Mouse (Mus musculus): Measurements from ENCODE around the gene Gja8. TPM values are rescaled to one million over a fixed set of nuclear protein-coding genes. Genes with fewer than 3 reads are reported as not detected.
A peak's percentile ranks its signal among the peaks of the same experiment; 100 is the strongest.

The Gja8 gene
- polyA plus RNA-seq, 1 experiment from 2014 or later: 0.02 TPM

- Histone ChIP-seq H3K4me3 (no peak overlapping the region), H3K9me3 (no peaks in the 10 kb centered on the region), H3K4me1 (no peaks in the 10 kb centered on the region), H3K36me3 (replicated peaks) (no peaks in the 10 kb centered on the region), H3K27ac (replicated peaks) (no peak overlapping the region), H3K27me3 (replicated peaks; ENCODE audit: low read depth, poor library complexity, severe bottlenecking) (no peaks in the 10 kb centered on the region)
- DNase-seq (ENCODE audit: low spot score): no peak
- 72% methylated on average over 7 of the region's 7 CpGs for WGBS
Measured at GRCm38 (mm10) chr3:96920991-96921390, 4.8 kb downstream of the Gja8 start.

- H3K9me3 ChIP-seq: no peaks in the 10 kb centered on the region
- 53% methylated on average over 9 of the region's 9 CpGs for WGBS
- H3K4me1 ChIP-seq: peaks cover 7% of the 10 kb centered on the region
- no peak for DNase-seq (ENCODE audit: low spot score)
- H3K27me3 ChIP-seq (replicated peaks; ENCODE audit: low read depth, poor library complexity, severe bottlenecking): 0 out of 2 replicates have a peak, but pooled peaks cover 10% of the 10 kb centered on the region
- peak overlapping the region; percentile 86 for H3K27ac ChIP-seq (replicated peaks)
- H3K36me3 ChIP-seq (replicated peaks): no peaks in the 10 kb centered on the region
- peak overlapping the region; percentile 98 for H3K4me3 ChIP-seq
Measured at GRCm38 (mm10) chr3:96905592-96905991, 20.2 kb downstream of the Gja8 start.

GRCm38 (mm10) chr3:96904851-96905541, 20.8 kb downstream of the Gja8 start, which contains the start of gene Gpr89:
Gene Gpr89 (minus strand): TSS chr3:96905346.
- DNase-seq (ENCODE audit: low spot score): peak; percentile 96
- Histone ChIP-seq H3K4me1 (peaks cover 7% of the 10 kb centered on the region), H3K9me3 (no peaks in the 10 kb centered on the region), H3K36me3 (replicated peaks) (no peaks in the 10 kb centered on the region), H3K27me3 (replicated peaks; ENCODE audit: low read depth, poor library complexity, severe bottlenecking) (0 out of 2 replicates have a peak, but pooled peaks cover 10% of the 10 kb centered on the region), H3K27ac (replicated peaks) (peak within 1 kb of the TSS; percentile 86), H3K4me3 (peak within 1 kb of the TSS; percentile 98)
- WGBS: under 1% methylated on average over 40 of the region's 40 CpGs

- DNase-seq (ENCODE audit: low spot score): no peak
- Histone ChIP-seq H3K4me3 (peak within 1 kb of the TSS; percentile 98), H3K9me3 (no peaks in the 10 kb centered on the region), H3K27ac (replicated peaks) (peak within 1 kb of the TSS; percentile 86), H3K27me3 (replicated peaks; ENCODE audit: low read depth, poor library complexity, severe bottlenecking) (0 out of 2 replicates have a peak, but pooled peaks cover 10% of the 10 kb centered on the region), H3K36me3 (replicated peaks) (no peaks in the 10 kb centered on the region), H3K4me1 (peaks cover 7% of the 10 kb centered on the region)
- WGBS: 15% methylated on average over 14 of the region's 14 CpGs
Measured at GRCm38 (mm10) chr3:96904393-96904792, 21.4 kb downstream of the Gja8 start, which contains the start of gene Gja5. Gene Gja5 (plus strand): TSS chr3:96904693.

GRCm38 (mm10) chr3:96902336-96902999, 23.4 kb downstream of the Gja8 start:
- no peak overlapping the region for H3K27ac ChIP-seq (replicated peaks)
- WGBS: 93% methylated on average over 4 of the region's 4 CpGs

GRCm38 (mm10) chr3:96883690-96884089, 42.1 kb downstream of the Gja8 start:
- 94% methylated on average over 7 of the region's 7 CpGs for WGBS
- Histone ChIP-seq H3K9me3 (no peaks in the 10 kb centered on the region), H3K27ac (replicated peaks) (no peak overlapping the region), H3K4me1 (peaks cover 6% of the 10 kb centered on the region; the same call in 1 of the 2 replicates), H3K4me3 (no peak overlapping the region), H3K36me3 (replicated peaks) (peaks cover 83% of the 10 kb centered on the region), H3K27me3 (replicated peaks; ENCODE audit: low read depth, poor library complexity, severe bottlenecking) (no peaks in the 10 kb centered on the region)
- DNase-seq (ENCODE audit: low spot score): no peak

More at GRCm38 (mm10) chr3:96902336-96902999, 23.4 kb downstream of the Gja8 start:
- 0 out of 2 replicates have a peak, but pooled peaks cover 10% of the 10 kb centered on the region for H3K27me3 ChIP-seq (replicated peaks; ENCODE audit: low read depth, poor library complexity, severe bottlenecking)
- DNase-seq (ENCODE audit: low spot score): no peak
- H3K36me3 ChIP-seq (replicated peaks): peaks cover 7% of the 10 kb centered on the region
- H3K4me3 ChIP-seq: no peak overlapping the region
- H3K4me1 ChIP-seq: peaks cover 7% of the 10 kb centered on the region
- no peaks in the 10 kb centered on the region for H3K9me3 ChIP-seq

- no peak overlapping the region for H3K27ac ChIP-seq (replicated peaks)
- 93% methylated on average over 14 of the region's 14 CpGs for WGBS
- peaks cover 84% of the 10 kb centered on the region for H3K36me3 ChIP-seq (replicated peaks)
Measured at GRCm38 (mm10) chr3:96882061-96882849, 43.6 kb downstream of the Gja8 start.

GRCm38 (mm10) chr3:96881557-96881956, 44.3 kb downstream of the Gja8 start:
- peaks cover 82% of the 10 kb centered on the region for H3K36me3 ChIP-seq (replicated peaks)
- no peaks in the 10 kb centered on the region for H3K9me3 ChIP-seq
- no peak overlapping the region for H3K27ac ChIP-seq (replicated peaks)
- 84% methylated on average over 6 of the region's 6 CpGs for WGBS
- H3K4me1 ChIP-seq: no peaks in the 10 kb centered on the region; the same call in 1 of the 2 replicates
- H3K4me3 ChIP-seq: no peak overlapping the region
- no peak for DNase-seq (ENCODE audit: low spot score)
- no peaks in the 10 kb centered on the region for H3K27me3 ChIP-seq (replicated peaks; ENCODE audit: low read depth, poor library complexity, severe bottlenecking)

More at GRCm38 (mm10) chr3:96882061-96882849, 43.6 kb downstream of the Gja8 start:
- Histone ChIP-seq H3K4me3 (no peak overlapping the region), H3K9me3 (no peaks in the 10 kb centered on the region), H3K4me1 (peaks cover 1% of the 10 kb centered on the region; the same call in 1 of the 2 replicates), H3K27me3 (replicated peaks; ENCODE audit: low read depth, poor library complexity, severe bottlenecking) (no peaks in the 10 kb centered on the region)
- DNase-seq (ENCODE audit: low spot score): no peak

- Histone ChIP-seq H3K36me3 (replicated peaks) (peaks cover 80% of the 10 kb centered on the region), H3K9me3 (no peaks in the 10 kb centered on the region), H3K4me1 (no peaks in the 10 kb centered on the region), H3K27me3 (replicated peaks; ENCODE audit: low read depth, poor library complexity, severe bottlenecking) (no peaks in the 10 kb centered on the region), H3K27ac (replicated peaks) (no peak overlapping the region), H3K4me3 (no peak overlapping the region)
- 91% methylated on average over 4 of the region's 4 CpGs for WGBS
- DNase-seq (ENCODE audit: low spot score): no peak
Measured at GRCm38 (mm10) chr3:96880385-96880784, 45.4 kb downstream of the Gja8 start.

GRCm38 (mm10) chr3:96879536-96879935, 46.3 kb downstream of the Gja8 start:
- no peaks in the 10 kb centered on the region for H3K27me3 ChIP-seq (replicated peaks; ENCODE audit: low read depth, poor library complexity, severe bottlenecking)
- H3K9me3 ChIP-seq: no peaks in the 10 kb centered on the region
- no peaks in the 10 kb centered on the region for H3K4me1 ChIP-seq
- no peak overlapping the region for H3K4me3 ChIP-seq
- peaks cover 86% of the 10 kb centered on the region for H3K36me3 ChIP-seq (replicated peaks)
- no peak overlapping the region for H3K27ac ChIP-seq (replicated peaks)
- 91% methylated on average over 9 of the region's 9 CpGs for WGBS
- no peak for DNase-seq (ENCODE audit: low spot score)

GRCm38 (mm10) chr3:96874808-96875571, 50.8 kb downstream of the Gja8 start:
- WGBS: 88% methylated on average over 7 of the region's 7 CpGs
- DNase-seq (ENCODE audit: low spot score): no peak
- Histone ChIP-seq H3K9me3 (no peaks in the 10 kb centered on the region), H3K4me3 (no peak overlapping the region), H3K27me3 (replicated peaks; ENCODE audit: low read depth, poor library complexity, severe bottlenecking) (no peaks in the 10 kb centered on the region), H3K4me1 (no peaks in the 10 kb centered on the region), H3K27ac (replicated peaks) (no peak overlapping the region), H3K36me3 (replicated peaks) (peaks cover 85% of the 10 kb centered on the region)

- DNase-seq (ENCODE audit: low spot score): no peak
- H3K27ac ChIP-seq (replicated peaks): no peak overlapping the region
- no peaks in the 10 kb centered on the region for H3K9me3 ChIP-seq
- WGBS: 92% methylated on average over 8 of the region's 8 CpGs
- H3K36me3 ChIP-seq (replicated peaks): peaks cover 88% of the 10 kb centered on the region
- no peaks in the 10 kb centered on the region for H3K4me1 ChIP-seq
- H3K27me3 ChIP-seq (replicated peaks; ENCODE audit: low read depth, poor library complexity, severe bottlenecking): no peaks in the 10 kb centered on the region
- H3K4me3 ChIP-seq: no peak overlapping the region
Measured at GRCm38 (mm10) chr3:96872501-96872900, 53.3 kb downstream of the Gja8 start.

Measured in embryonic facial prominence, embryonic 10.5 days (tissue).